Mouse (Mus musculus) subcutaneous adipose tissue, adult 2 months (tissue): ENCODE measurements around the gene Lin54. TPM values are rescaled to one million over a fixed set of nuclear protein-coding genes. Genes with fewer than 3 reads are reported as not detected.

Experiments used
- polyA plus RNA-seq: library from polyadenylated mRNA; depleted of rRNA; stranded (reverse); fragments of >200 nt; gene quantifications from 2 replicates; pipeline ENCODE4 v1.2.3, GENCODE M21; 2012; ENCODE audit warnings: low replicate concordance; rRNA removed

The Lin54 gene
- 6.7 and 9.0 TPM in 2 replicates for polyA plus RNA-seq

DNA sequence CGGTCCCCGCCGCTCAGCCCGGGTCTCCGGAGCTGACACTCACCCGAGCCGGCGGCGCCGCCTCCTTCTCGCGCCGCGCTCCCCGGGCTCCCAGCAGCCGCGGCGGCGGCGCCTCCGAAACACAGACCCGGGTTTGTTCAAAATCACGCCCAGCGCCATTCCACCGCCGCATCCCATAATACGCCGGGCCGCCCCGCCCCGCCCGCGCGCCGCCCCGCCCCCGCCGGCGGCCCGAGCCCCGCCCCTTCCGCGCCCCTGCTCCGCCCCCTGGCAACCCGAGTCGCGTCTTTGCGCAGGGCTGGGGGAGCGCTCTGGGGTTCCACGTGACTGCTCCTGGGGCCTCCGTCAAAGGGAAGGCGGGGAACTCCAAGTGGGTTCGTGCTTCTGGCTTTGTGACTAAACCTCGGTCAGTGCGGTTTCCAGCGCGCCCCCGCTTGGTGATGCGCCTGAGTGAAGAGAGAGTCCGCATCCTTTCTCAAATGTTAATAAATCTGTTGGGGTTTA is at the start of gene Lin54:
Gene Lin54, minus strand, starts transcription at position 182 of the 504 bp plus-strand sequence.

DNA sequence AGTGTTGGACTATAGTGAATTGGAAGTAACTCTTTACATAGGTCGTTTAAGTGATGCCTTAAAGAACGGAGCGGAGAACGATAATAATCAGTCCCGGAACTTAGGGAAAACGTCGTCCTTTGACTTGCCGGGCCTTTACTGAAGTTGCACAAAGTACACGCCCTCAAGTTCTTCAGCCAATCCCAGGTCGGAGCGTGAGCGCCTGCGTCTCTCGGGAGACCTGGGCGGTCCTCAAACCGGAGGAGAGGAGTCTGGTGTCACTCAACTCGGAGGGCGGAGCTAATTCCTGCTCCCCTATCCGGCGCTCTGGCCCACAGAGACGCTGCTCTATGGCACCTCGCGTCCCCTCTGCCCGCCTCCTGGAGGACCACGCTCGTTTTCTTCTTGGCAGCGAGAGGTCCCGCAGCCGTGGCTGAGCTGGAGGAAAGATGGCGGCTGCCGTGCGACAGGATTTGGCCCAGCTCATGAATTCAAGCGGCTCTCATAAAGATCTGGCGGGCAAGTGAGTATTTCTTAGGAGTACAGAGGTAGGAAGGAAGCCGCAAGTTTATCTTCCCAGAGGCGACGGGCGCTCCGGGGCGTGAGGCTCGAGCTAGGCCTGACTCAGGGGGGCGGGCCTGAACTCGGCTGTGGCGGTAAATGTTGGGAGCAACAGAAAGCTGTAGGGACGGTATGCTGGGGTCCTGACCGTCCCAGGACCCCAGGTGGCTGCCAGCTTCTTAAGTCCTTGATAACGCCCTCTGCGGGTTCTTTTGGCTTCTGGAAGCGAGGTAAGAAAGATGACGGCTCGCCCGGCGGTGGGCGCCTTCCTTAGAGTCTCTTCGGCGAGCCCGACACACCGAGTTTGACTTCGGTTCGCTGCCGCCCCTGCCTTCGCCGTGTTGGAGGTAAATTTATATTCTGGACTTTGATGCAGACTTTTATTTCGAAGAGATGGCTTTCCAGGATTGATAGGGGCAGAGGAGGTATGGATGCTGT is 17.9 kb upstream of the Lin54 start, which contains the start of gene Cops4:
Gene Cops4, plus strand, starts transcription at position 261 of the 978 bp plus-strand sequence.

DNA sequence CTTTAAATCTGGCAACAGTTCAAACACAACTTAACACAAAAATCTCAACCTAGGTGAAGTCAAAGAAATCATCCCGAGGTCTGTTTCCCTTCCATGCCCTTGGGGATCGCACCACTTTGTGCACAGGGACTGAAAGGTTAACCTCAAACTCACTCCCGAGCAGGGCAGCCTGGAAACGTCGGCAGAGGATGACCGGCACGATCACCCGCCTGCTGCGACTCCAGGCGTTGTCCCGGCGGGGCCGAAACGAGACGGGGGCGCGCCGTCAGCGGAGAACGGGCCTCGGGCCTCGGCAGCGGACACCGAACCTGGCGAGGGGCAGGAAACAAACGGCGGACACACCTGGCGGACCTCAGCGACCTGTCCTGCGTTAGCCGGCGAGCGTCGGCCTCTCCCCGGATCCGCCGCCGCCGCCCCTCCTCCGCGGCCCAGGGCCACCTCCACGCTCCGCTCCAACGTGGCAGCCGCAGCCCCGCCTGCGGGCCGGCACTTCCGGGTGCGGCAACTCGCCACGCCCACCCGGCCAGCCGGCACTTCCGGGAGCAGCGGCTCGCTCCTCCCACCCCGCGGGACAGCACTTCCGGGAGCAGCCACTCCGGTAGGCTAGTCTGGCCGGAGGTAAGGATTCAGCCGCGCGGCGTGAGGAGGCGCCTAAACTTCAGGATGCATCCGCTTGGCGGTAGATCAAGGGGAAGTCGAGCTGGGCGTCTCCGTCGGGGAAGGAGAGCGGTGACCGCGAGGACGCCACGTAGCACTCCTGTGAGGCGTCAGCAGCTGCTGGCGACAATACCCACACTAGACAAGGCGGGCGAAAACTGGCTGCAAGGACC is 84.5 kb downstream of the Lin54 start, which contains the start of gene Sec31a:
Gene Sec31a, minus strand, starts transcription at position 474 of the 830 bp plus-strand sequence.

Other genes starting within 250 kb of the Lin54 start
- 256 and 296 TPM in 2 replicates for gene Sec31a, start 84.4 kb downstream of the Lin54 start, polyA plus RNA-seq
- 33.2 and 42.8 TPM in 2 replicates for gene Cops4, start 17.7 kb upstream of the Lin54 start, polyA plus RNA-seq
- gene Plac8, start 71.6 kb upstream of the Lin54 start, polyA plus RNA-seq: 24.9 and 598 TPM in 2 replicates
- gene Coq2, start 174.5 kb upstream of the Lin54 start, polyA plus RNA-seq: 83.6 and 119 TPM in 2 replicates
- 3.3 and 4.8 TPM in 2 replicates for gene Hpse, start 219.1 kb upstream of the Lin54 start, polyA plus RNA-seq